Mouse (Mus musculus): Measurements from ENCODE around the gene Hist1h2bq.

GRCm38 (mm10) chr13:21790601-21791283 is 19.3 kb downstream of the Hist1h2bq start:
- TF ChIP-seq KAT2A (IDR thresholded peaks at IDR 0.05; ENCODE audit: insufficient replicate concordance, low read length) (no peak), CTCF (conservative IDR thresholded peaks at IDR 0.05 in 1 of 2, IDR thresholded peaks at IDR 0.05 in 1 of 2; ENCODE audit: low read depth in 2 of 2, low read length in 2 of 2) (no peak), ZKSCAN1 (IDR thresholded peaks at IDR 0.05; ENCODE audit: borderline replicate concordance, low read depth, low read length) (no peak), MAX (IDR thresholded peaks at IDR 0.05; ENCODE audit: low read length) (no peak), ZNF384 (IDR thresholded peaks at IDR 0.05; ENCODE audit: low read depth, low read length) (no peak), POLR2A (IDR thresholded peaks at IDR 0.05; ENCODE audit: low read depth, low read length) (no peak), SMC3 (IDR thresholded peaks at IDR 0.05; ENCODE audit: low read depth, low read length) (no peak), ELF1 (IDR thresholded peaks at IDR 0.05; ENCODE audit: low read depth, low read length) (no peak), JUND (conservative IDR thresholded peaks at IDR 0.05; ENCODE audit: low read depth, low read length) (no peak), E2F4 (IDR thresholded peaks at IDR 0.05; ENCODE audit: insufficient replicate concordance, low read depth, low read length) (no peak), MAFK (IDR thresholded peaks at IDR 0.05; ENCODE audit: insufficient replicate concordance, low read length) (no peak)
